Mouse (Mus musculus): ENCODE measurements around the gene Rnf11.

Gene Rnf11

GRCm38 (mm10) chr4:109444471-109444870 is 40.1 kb downstream of the Rnf11 start:
- no peak for DNase-seq (ENCODE audit: low spot score)

GRCm38 (mm10) chr4:109442649-109443048 is 41.9 kb downstream of the Rnf11 start:
- no peak for DNase-seq (ENCODE audit: low spot score)

GRCm38 (mm10) chr4:109442126-109442525 is 42.4 kb downstream of the Rnf11 start:
- DNase-seq (ENCODE audit: low spot score), result no peak

GRCm38 (mm10) chr4:109441000-109441399 is 43.5 kb downstream of the Rnf11 start:
- DNase-seq (ENCODE audit: low spot score), result no peak

GRCm38 (mm10) chr4:109440381-109440780 is 44.1 kb downstream of the Rnf11 start:
- DNase-seq (ENCODE audit: low spot score), result no peak

- no peak for DNase-seq (ENCODE audit: low spot score)
Measured at GRCm38 (mm10) chr4:109439825-109440248, 44.7 kb downstream of the Rnf11 start.

- DNase-seq (ENCODE audit: low spot score), result no peak
Measured at GRCm38 (mm10) chr4:109439101-109439500, 45.4 kb downstream of the Rnf11 start.

GRCm38 (mm10) chr4:109437913-109438878 is 46.3 kb downstream of the Rnf11 start:
- DNase-seq (ENCODE audit: low spot score), result peak; percentile 69

GRCm38 (mm10) chr4:109434256-109434655 is 50.3 kb downstream of the Rnf11 start:
- no peak for DNase-seq (ENCODE audit: low spot score)

- no peak for DNase-seq (ENCODE audit: low spot score)
Measured at GRCm38 (mm10) chr4:109433641-109434040, 50.9 kb downstream of the Rnf11 start.

- DNase-seq (ENCODE audit: low spot score), result no peak
Measured at GRCm38 (mm10) chr4:109432668-109433375, 51.7 kb downstream of the Rnf11 start.

GRCm38 (mm10) chr4:109430854-109431253 is 53.7 kb downstream of the Rnf11 start:
- DNase-seq (ENCODE audit: low spot score), result peak; percentile 74

GRCm38 (mm10) chr4:109430250-109430649 is 54.3 kb downstream of the Rnf11 start:
- DNase-seq (ENCODE audit: low spot score), result no peak

- no peak for DNase-seq (ENCODE audit: low spot score)
Measured at GRCm38 (mm10) chr4:109427058-109427457, 57.5 kb downstream of the Rnf11 start.

GRCm38 (mm10) chr4:109423438-109423837 is 61.1 kb downstream of the Rnf11 start:
- DNase-seq (ENCODE audit: low spot score), result no peak

- DNase-seq (ENCODE audit: low spot score), result no peak
Measured at GRCm38 (mm10) chr4:109422436-109422835, 62.1 kb downstream of the Rnf11 start.

- no peak for DNase-seq (ENCODE audit: low spot score)
Measured at GRCm38 (mm10) chr4:109421608-109422007, 62.9 kb downstream of the Rnf11 start.

- peak; percentile 79 for DNase-seq (ENCODE audit: low spot score)
Measured at GRCm38 (mm10) chr4:109420138-109420795, 64.3 kb downstream of the Rnf11 start.

GRCm38 (mm10) chr4:109419563-109419962 is 65.0 kb downstream of the Rnf11 start:
- no peak for DNase-seq (ENCODE audit: low spot score)

GRCm38 (mm10) chr4:109419017-109419416 is 65.5 kb downstream of the Rnf11 start:
- DNase-seq (ENCODE audit: low spot score), result no peak

- no peak for DNase-seq (ENCODE audit: low spot score)
Measured at GRCm38 (mm10) chr4:109417998-109418397, 66.5 kb downstream of the Rnf11 start.

GRCm38 (mm10) chr4:109412233-109412632 is 72.3 kb downstream of the Rnf11 start:
- no peak for DNase-seq (ENCODE audit: low spot score)

Measured in urinary bladder, postnatal 14 days (tissue).